Mouse (Mus musculus) brown adipose tissue, adult 24 weeks (tissue): ENCODE data around the gene Olfr1052. TPM values are rescaled to one million over a fixed set of nuclear protein-coding genes. Genes with fewer than 3 reads are reported as not detected.
"Not testable (repeated sequence)": the region's sequence is repeated elsewhere in the genome, so short reads cannot be mapped to it uniquely, and the experiment has no call there.

Experiments
- H3K27ac ChIP-seq: fragments of 200-500 bp; replicated peaks from 2 replicates; pipeline ENCODE4 v1.5.1; 2012; ENCODE audit warnings: low read depth, mild to moderate bottlenecking, low read length
- H3K4me1 ChIP-seq: fragments of 200-500 bp; 2 replicates; pipeline ENCODE4 v1.6.1; 2012; ENCODE audit warnings: low read length, mixed read lengths; ENCODE audit not compliant: control insufficient read depth, insufficient read depth, insufficient read length
- H3K4me3 ChIP-seq: fragments of 200-500 bp; 2 replicates; pipeline ENCODE4 v1.5.1; 2012; ENCODE audit warnings: low read depth, mild to moderate bottlenecking, low read length, moderate library complexity; ENCODE audit not compliant: insufficient read depth
- polyA plus RNA-seq: library from polyadenylated mRNA; stranded (reverse); fragments of >200 nt; gene quantifications from 2 replicates; pipeline ENCODE4 v1.2.4, GENCODE M21; 2012; ENCODE audit not compliant: missing spikeins, insufficient read depth, insufficient read length

The Olfr1052 gene
- polyA plus RNA-seq = not detected in 2 replicates

DNA sequence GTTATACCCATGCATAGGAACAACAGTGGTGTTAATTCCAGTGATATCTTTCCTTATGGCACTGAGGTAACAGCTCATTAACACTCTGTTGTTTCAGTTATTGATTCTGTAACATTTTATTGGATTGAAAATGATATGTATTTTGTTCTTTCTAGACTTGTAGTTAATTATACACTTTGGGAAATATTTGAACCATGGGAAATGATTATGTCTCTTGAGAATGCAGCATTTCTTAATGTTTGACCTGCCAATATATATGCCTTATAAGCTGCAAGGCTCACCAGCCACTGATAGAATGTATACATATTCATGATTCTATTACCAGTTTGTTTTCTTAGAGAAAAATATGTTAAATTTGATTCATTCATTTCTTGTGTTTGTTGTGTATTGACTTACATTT lies at the start of gene Olfr1052:
Olfr1052 (plus strand) TSS at position 301 of the 400 bp plus-strand sequence.
- Histone ChIP-seq H3K27ac (no peak within 1 kb of the TSS), H3K4me1 (no peaks in the 10 kb centered on the region), H3K4me3 (no peak within 1 kb of the TSS)

DNA sequence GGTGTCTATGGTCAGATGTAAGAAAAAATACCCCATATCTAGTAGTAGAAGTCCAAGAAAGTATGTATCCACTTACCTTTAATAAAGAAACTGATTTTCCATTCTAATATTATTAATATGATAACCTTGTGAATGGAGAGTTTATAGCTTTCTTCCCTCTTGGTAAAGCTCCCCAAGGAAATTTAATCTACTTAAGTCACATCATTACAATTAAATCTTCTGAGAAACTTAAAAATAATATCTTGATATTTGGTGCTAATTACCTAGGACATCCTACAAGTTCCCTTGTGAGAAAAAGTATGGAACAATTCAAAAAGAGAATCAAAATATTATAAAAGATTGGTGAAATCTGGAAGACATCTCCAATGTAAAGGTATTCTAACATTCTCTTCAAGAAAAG lies 34.0 kb upstream of the Olfr1052 start, which contains the start of gene Olfr1049:
Olfr1049 (minus strand) TSS at position 101 of the 400 bp plus-strand sequence.
- not testable (repeated sequence) for H3K4me1 ChIP-seq, H3K4me3 ChIP-seq, H3K27ac ChIP-seq

DNA sequence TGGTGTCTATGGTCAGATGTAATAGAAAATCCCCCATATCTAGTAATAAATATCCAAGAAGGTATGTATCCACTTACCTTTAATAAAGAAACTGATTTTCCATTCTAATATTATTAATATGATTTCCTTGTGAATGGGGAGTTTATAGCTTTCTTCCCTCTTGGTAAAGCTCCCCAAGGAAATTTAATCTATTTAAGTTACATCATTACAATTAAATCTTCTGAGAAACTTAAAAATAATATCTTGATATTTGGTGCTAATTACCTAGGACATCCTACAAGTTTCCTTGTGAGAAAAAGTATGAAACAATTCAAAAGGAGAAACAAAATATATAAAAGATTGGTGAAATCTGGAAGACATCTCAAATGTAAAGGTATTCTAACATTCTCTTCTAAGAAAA lies 13.3 kb upstream of the Olfr1052 start, which contains the start of gene Olfr1051:
Olfr1051 (minus strand) TSS at position 101 of the 400 bp plus-strand sequence.
- not testable (repeated sequence) for H3K4me3 ChIP-seq, H3K4me1 ChIP-seq, H3K27ac ChIP-seq

DNA sequence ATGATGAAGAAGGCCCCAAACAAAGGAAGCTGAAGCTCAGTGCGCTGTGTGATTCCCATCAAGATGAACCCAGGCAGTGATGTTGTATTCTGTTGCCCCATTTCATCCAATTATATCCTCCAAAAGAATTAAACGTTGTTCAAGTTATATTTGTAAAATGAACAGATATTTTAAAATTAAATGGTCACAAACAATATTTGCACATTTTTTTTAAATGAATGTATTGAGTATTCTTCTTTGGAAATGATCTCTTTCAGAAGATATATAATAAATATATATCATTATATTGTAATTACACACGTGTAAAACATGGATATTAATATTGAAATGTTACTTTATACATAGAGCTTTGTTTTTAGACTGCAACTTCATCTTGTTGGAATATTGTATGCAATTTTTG lies 22.9 kb downstream of the Olfr1052 start, which contains the start of gene Olfr1053:
Olfr1053 (minus strand) TSS at position 101 of the 400 bp plus-strand sequence.
- Histone ChIP-seq H3K4me3 (no peak within 1 kb of the TSS), H3K4me1 (no peaks in the 10 kb centered on the region), H3K27ac (no peak within 1 kb of the TSS)

DNA sequence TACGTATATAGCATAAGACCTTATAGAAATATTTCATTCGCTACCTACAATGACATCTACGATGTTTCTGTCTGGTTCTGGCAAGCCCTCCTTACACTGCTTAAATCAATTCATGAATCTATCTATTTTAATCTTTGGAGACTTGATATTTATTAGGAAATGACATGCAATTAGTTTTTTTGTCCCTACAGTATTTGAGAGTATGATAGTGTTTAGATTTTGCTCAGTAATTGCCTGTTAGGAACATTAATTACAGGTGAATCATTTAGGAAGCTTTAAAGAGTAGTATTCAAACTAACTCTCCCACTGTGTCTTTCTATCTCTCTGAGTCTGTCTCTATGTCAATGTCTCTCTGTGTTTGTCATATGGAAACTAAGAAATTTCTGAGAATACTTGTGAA lies 43.1 kb downstream of the Olfr1052 start, which contains the start of gene Olfr1054:
Olfr1054 (minus strand) TSS at position 101 of the 400 bp plus-strand sequence.
- Histone ChIP-seq H3K4me3 (no peak within 1 kb of the TSS), H3K4me1 (no peaks in the 10 kb centered on the region), H3K27ac (no peak within 1 kb of the TSS)

Other genes starting within 250 kb of the Olfr1052 start
- gene Olfr1034, start 246.6 kb upstream of the Olfr1052 start, polyA plus RNA-seq = not detected in 2 replicates
- not detected in 2 replicates for gene Olfr1036, start 218.5 kb upstream of the Olfr1052 start, polyA plus RNA-seq
- gene Olfr1037, start 205.1 kb upstream of the Olfr1052 start, polyA plus RNA-seq = not detected in 2 replicates
- not detected in 2 replicates for gene Olfr1039, start 156.5 kb upstream of the Olfr1052 start, polyA plus RNA-seq
- not detected in 2 replicates for gene Olfr1040, start 145.7 kb upstream of the Olfr1052 start, polyA plus RNA-seq
- gene Olfr1042, start 130.6 kb upstream of the Olfr1052 start, polyA plus RNA-seq = not detected in 2 replicates
- not detected in 2 replicates for gene Olfr1043, start 124.9 kb upstream of the Olfr1052 start, polyA plus RNA-seq
- not detected in 2 replicates for gene Olfr1044, start 114.6 kb upstream of the Olfr1052 start, polyA plus RNA-seq
- not detected in 2 replicates for gene Olfr52, start 106.8 kb upstream of the Olfr1052 start, polyA plus RNA-seq
- gene Olfr1045, start 89.4 kb upstream of the Olfr1052 start, polyA plus RNA-seq = not detected in 2 replicates
- not detected in 2 replicates for gene Olfr1046, start 73.1 kb upstream of the Olfr1052 start, polyA plus RNA-seq
- gene Olfr1047, start 61.1 kb upstream of the Olfr1052 start, polyA plus RNA-seq = not detected in 2 replicates
- gene Olfr1048, start 52.2 kb upstream of the Olfr1052 start, polyA plus RNA-seq = not detected in 2 replicates
- gene Olfr1049, start 34.1 kb upstream of the Olfr1052 start, polyA plus RNA-seq = not detected in 2 replicates
- gene Olfr1051, start 13.4 kb upstream of the Olfr1052 start, polyA plus RNA-seq = not detected in 2 replicates
- not detected in 2 replicates for gene Olfr1053, start 22.8 kb downstream of the Olfr1052 start, polyA plus RNA-seq
- not detected in 2 replicates for gene Olfr1054, start 43.0 kb downstream of the Olfr1052 start, polyA plus RNA-seq
- not detected in 2 replicates for gene Olfr1055, start 57.8 kb downstream of the Olfr1052 start, polyA plus RNA-seq
- gene Olfr1056, start 70.0 kb downstream of the Olfr1052 start, polyA plus RNA-seq = not detected in 2 replicates
- gene Olfr1057, start 85.9 kb downstream of the Olfr1052 start, polyA plus RNA-seq = not detected in 2 replicates
- not detected in 2 replicates for gene Olfr1058, start 96.1 kb downstream of the Olfr1052 start, polyA plus RNA-seq
- gene Olfr1061, start 121.6 kb downstream of the Olfr1052 start, polyA plus RNA-seq = not detected in 2 replicates
- not detected in 2 replicates for gene Olfr1062, start 134.3 kb downstream of the Olfr1052 start, polyA plus RNA-seq
- not detected in 2 replicates for gene Olfr1065, start 158.1 kb downstream of the Olfr1052 start, polyA plus RNA-seq
- gene Olfr1066, start 163.8 kb downstream of the Olfr1052 start, polyA plus RNA-seq = not detected in 2 replicates
- gene Olfr228, start 194.9 kb downstream of the Olfr1052 start, polyA plus RNA-seq = not detected in 2 replicates
- not detected in 2 replicates for gene Olfr1076, start 216.0 kb downstream of the Olfr1052 start, polyA plus RNA-seq